ENCODE assay signal across 12 mouse cellular contexts in the genomic region with DNA sequence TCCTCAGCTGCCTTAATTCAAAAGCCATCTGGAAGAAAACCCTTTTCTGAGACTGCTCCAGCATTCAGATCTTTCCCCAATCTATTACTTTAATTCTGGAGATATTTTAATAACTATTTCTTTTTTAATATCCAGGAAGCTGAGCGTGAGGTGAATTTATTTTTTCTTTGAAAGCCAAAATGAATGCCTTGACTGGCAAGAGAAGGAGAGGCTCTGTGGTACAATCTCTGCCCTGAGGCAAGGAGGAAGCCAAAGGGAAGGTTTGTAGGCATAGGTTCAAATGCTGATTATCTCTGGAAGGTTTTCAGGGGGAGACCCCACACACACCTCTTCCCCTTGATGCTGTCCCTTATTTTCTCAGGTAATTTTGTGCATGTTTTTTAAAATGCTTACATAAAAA. TPM values are rescaled to one million over a fixed set of nuclear protein-coding genes. Genes with fewer than 3 reads are reported as not detected.
DNase-seq lines count a peak whose midpoint lies in the region; ATAC-seq lines count a peak whose summit lies in the region.
"Had no signal": no experiment of that assay in that cellular context is flagged by ENCODE, and none has a peak within 500 bp of the region (broad histone marks: within the 10 kb centered on the region; RNA-seq: fewer than 3 reads in every experiment).

No protein-coding gene starts in this region.

- H3K9me3 ChIP-seq in heart, embryonic 10.5 days = no peaks in the 10 kb centered on the region
- no peaks in the 10 kb centered on the region for H3K9me3 ChIP-seq in lung, embryonic 16.5 days (ENCODE audit: control insufficient read depth, low read length)
- H3K9me3 ChIP-seq in intestine, embryonic 15.5 days = no peaks in the 10 kb centered on the region
- H3K9me3 ChIP-seq in stomach, embryonic 16.5 days (replicated peaks; ENCODE audit: control insufficient read depth, low read length) = no peaks in the 10 kb centered on the region
- H3K9me3 ChIP-seq: embryonic facial prominence, embryonic 13.5 days; limb, embryonic 15.5 days had no signal

- H3K27me3 ChIP-seq in heart, embryonic 10.5 days (ENCODE audit: insufficient read depth, poor library complexity, severe bottlenecking) = peaks cover 96% of the 10 kb centered on the region
- peaks cover 33% of the 10 kb centered on the region for H3K27me3 ChIP-seq in lung, embryonic 16.5 days (ENCODE audit: control insufficient read depth, insufficient read depth, low read depth, low read length)
- H3K27me3 ChIP-seq in intestine, embryonic 15.5 days (replicated peaks) = peaks cover 28% of the 10 kb centered on the region
- no peaks in the 10 kb centered on the region for H3K27me3 ChIP-seq in stomach, embryonic 16.5 days (ENCODE audit: control insufficient read depth, insufficient read depth, low read length)

- no peak for DNase-seq in heart, embryonic 10.5 days (ENCODE audit: low spot score)
- DNase-seq in heart, postnatal 14 days = no peak
- DNase-seq in lung, adult 18-20 months = no peak
- no peak for DNase-seq in yolk sac, embryonic 10.5 days (ENCODE audit: low spot score)
- no peak for DNase-seq in right cerebral cortex, postnatal 25 days
- DNase-seq: thymus, postnatal 36 days had no signal

- no peak for ATAC-seq in lung, embryonic 16.5 days (ENCODE audit: low read depth)
- ATAC-seq in intestine, embryonic 15.5 days = no peak
- no peak for ATAC-seq in stomach, embryonic 16.5 days (ENCODE audit: insufficient read depth, low FRiP score)

- peak overlapping the region; percentile 96 for H3K4me2 ChIP-seq in lung, embryonic 16.5 days (ENCODE audit: low read depth, low read length)
- H3K4me2 ChIP-seq in intestine, embryonic 15.5 days (replicated peaks) = peak overlapping the region; percentile 71
- peak overlapping the region; percentile 65 for H3K4me2 ChIP-seq in stomach, embryonic 16.5 days (ENCODE audit: low read depth, low read length)
- H3K4me2 ChIP-seq: embryonic facial prominence, embryonic 13.5 days; limb, embryonic 15.5 days; midbrain, embryonic 11.5 days had no signal

- peak overlapping the region; percentile 76 for H3K27ac ChIP-seq in heart, embryonic 10.5 days
- H3K27ac ChIP-seq in lung, embryonic 16.5 days (ENCODE audit: low read length) = peak overlapping the region; percentile 96
- peak overlapping the region; percentile 78 for H3K27ac ChIP-seq in intestine, embryonic 15.5 days
- peak overlapping the region; percentile 94 for H3K27ac ChIP-seq in stomach, embryonic 16.5 days (ENCODE audit: low read length)
- H3K27ac ChIP-seq: embryonic facial prominence, embryonic 13.5 days; limb, embryonic 15.5 days had no signal

- intact Hi-C loops in heart, postnatal 14 days (cut with DNase I) = loop anchor here (5.0 kb wide), 1 partner anchor 985 kb away; no protein-coding TSS in a partner anchor

- peaks cover 46% of the 10 kb centered on the region for H3K4me1 ChIP-seq in heart, embryonic 10.5 days
- peaks cover 20% of the 10 kb centered on the region for H3K4me1 ChIP-seq in lung, embryonic 16.5 days (replicated peaks; ENCODE audit: control insufficient read depth, insufficient read depth, low read length)
- H3K4me1 ChIP-seq in intestine, embryonic 15.5 days (replicated peaks) = peaks cover 22% of the 10 kb centered on the region
- peaks cover 23% of the 10 kb centered on the region for H3K4me1 ChIP-seq in stomach, embryonic 16.5 days (ENCODE audit: control insufficient read depth, insufficient read depth, low read length)

- no peaks in the 10 kb centered on the region for H3K36me3 ChIP-seq in heart, embryonic 10.5 days
- H3K36me3 ChIP-seq in lung, embryonic 16.5 days (ENCODE audit: control insufficient read depth, insufficient read depth, low read length) = no peaks in the 10 kb centered on the region
- H3K36me3 ChIP-seq in intestine, embryonic 15.5 days = no peaks in the 10 kb centered on the region
- no peaks in the 10 kb centered on the region for H3K36me3 ChIP-seq in stomach, embryonic 16.5 days (ENCODE audit: control insufficient read depth, insufficient read depth, low read length)
- H3K36me3 ChIP-seq: embryonic facial prominence, embryonic 13.5 days had no signal

- 23% methylated on average over 1 of the region's 1 CpGs for WGBS in heart, embryonic 10.5 days
- WGBS in lung, embryonic 16.5 days = 31% methylated on average over 1 of the region's 1 CpGs
- WGBS in intestine, embryonic 15.5 days = 61% methylated on average over 1 of the region's 1 CpGs
- WGBS in stomach, embryonic 16.5 days = 38% methylated on average over 1 of the region's 1 CpGs

- H3K4me3 ChIP-seq in heart, embryonic 10.5 days = peak overlapping the region; percentile 58
- H3K4me3 ChIP-seq in lung, embryonic 16.5 days (ENCODE audit: low read length) = peak overlapping the region; percentile 37
- H3K4me3 ChIP-seq in intestine, embryonic 15.5 days (replicated peaks) = peak overlapping the region; percentile 14; the same call in 1 of the 2 replicates
- H3K4me3 ChIP-seq in stomach, embryonic 16.5 days (replicated peaks; ENCODE audit: low read length) = peak overlapping the region; percentile 61
- H3K4me3 ChIP-seq: embryonic facial prominence, embryonic 13.5 days; limb, embryonic 15.5 days had no signal

- H3K9ac ChIP-seq in lung, embryonic 16.5 days (ENCODE audit: low read length) = peak overlapping the region; percentile 80
- H3K9ac ChIP-seq in intestine, embryonic 15.5 days = peak overlapping the region; percentile 62
- peak overlapping the region; percentile 81 for H3K9ac ChIP-seq in stomach, embryonic 16.5 days (ENCODE audit: low read length)
- H3K9ac ChIP-seq: embryonic facial prominence, embryonic 13.5 days; limb, embryonic 15.5 days had no signal

RNA-seq across cellular contexts. Expression of gene Hoxa2, which starts 2.5 kb away (rescaled TPM):
- 4.3 and 10.3 TPM in 2 replicates for polyA plus RNA-seq in heart, embryonic 10.5 days (2016; fragmentation: Nextera tagmentation; extraction: Ambion mirVana)
- under 1 TPM; 0.24 to 0.76 TPM for total RNA-seq in heart, postnatal 14 days (2021)
- polyA plus RNA-seq in lung, embryonic 16.5 days (2015; fragmentation: Nextera tagmentation; extraction: Ambion mirVana) = 9.5 and 10.2 TPM in 2 replicates
- 7.4 and 8.6 TPM in 2 replicates for polyA plus RNA-seq in intestine, embryonic 15.5 days (2015; fragmentation: Nextera tagmentation; extraction: Ambion mirVana)
- 7.4 and 8.5 TPM in 2 replicates for polyA plus RNA-seq in stomach, embryonic 16.5 days (2015; fragmentation: Nextera tagmentation; extraction: Ambion mirVana)

RNA-seq across cellular contexts. Expression of gene Hoxa1, which starts 9.1 kb away (rescaled TPM):
- polyA plus RNA-seq in heart, embryonic 10.5 days (2016; fragmentation: Nextera tagmentation; extraction: Ambion mirVana) = 1.00 and 4.1 TPM in 2 replicates
- total RNA-seq in heart, postnatal 14 days (2021) = under 1 TPM; 0.15 to 0.22 TPM
- 1.4 and 1.6 TPM in 2 replicates for polyA plus RNA-seq in lung, embryonic 16.5 days (2015; fragmentation: Nextera tagmentation; extraction: Ambion mirVana)
- polyA plus RNA-seq in intestine, embryonic 15.5 days (2015; fragmentation: Nextera tagmentation; extraction: Ambion mirVana) = 0.86 and 1.2 TPM in 2 replicates
- 1.4 and 1.5 TPM in 2 replicates for polyA plus RNA-seq in stomach, embryonic 16.5 days (2015; fragmentation: Nextera tagmentation; extraction: Ambion mirVana)

RNA-seq across cellular contexts. Expression of gene 5730596B20Rik, which starts 10.1 kb away (rescaled TPM):
- 0.07 and 1.5 TPM in 2 replicates for polyA plus RNA-seq in heart, embryonic 10.5 days (2016; fragmentation: Nextera tagmentation; extraction: Ambion mirVana)
- total RNA-seq in heart, postnatal 14 days (2021) = under 1 TPM; 0.17 to 0.20 TPM
- 2.4 and 2.5 TPM in 2 replicates for polyA plus RNA-seq in lung, embryonic 16.5 days (2015; fragmentation: Nextera tagmentation; extraction: Ambion mirVana)
- polyA plus RNA-seq in intestine, embryonic 15.5 days (2015; fragmentation: Nextera tagmentation; extraction: Ambion mirVana) = 1.9 and 2.0 TPM in 2 replicates
- polyA plus RNA-seq in stomach, embryonic 16.5 days (2015; fragmentation: Nextera tagmentation; extraction: Ambion mirVana) = 2.1 and 2.6 TPM in 2 replicates
- polyA plus RNA-seq: midbrain, embryonic 11.5 days had no signal

RNA-seq across cellular contexts. Expression of gene Hoxa4, which starts 24.4 kb away (rescaled TPM):
- 0.17 and 1.4 TPM in 2 replicates for polyA plus RNA-seq in heart, embryonic 10.5 days (2016; fragmentation: Nextera tagmentation; extraction: Ambion mirVana)
- total RNA-seq in heart, postnatal 14 days (2021) = under 1 TPM; 0.44 to 0.62 TPM
- polyA plus RNA-seq in lung, embryonic 16.5 days (2015; fragmentation: Nextera tagmentation; extraction: Ambion mirVana) = 2.4 and 2.7 TPM in 2 replicates
- polyA plus RNA-seq in intestine, embryonic 15.5 days (2015; fragmentation: Nextera tagmentation; extraction: Ambion mirVana) = 3.7 and 4.5 TPM in 2 replicates
- 2.5 and 2.8 TPM in 2 replicates for polyA plus RNA-seq in stomach, embryonic 16.5 days (2015; fragmentation: Nextera tagmentation; extraction: Ambion mirVana)
- polyA plus RNA-seq: midbrain, embryonic 11.5 days had no signal

RNA-seq across cellular contexts. Expression of gene Hoxa5, which starts 37.2 kb away (rescaled TPM):
- 0.58 and 6.0 TPM in 2 replicates for polyA plus RNA-seq in heart, embryonic 10.5 days (2016; fragmentation: Nextera tagmentation; extraction: Ambion mirVana)
- total RNA-seq in heart, postnatal 14 days (2021) = 1 to 10 TPM; 1.4 to 2.1 TPM
- 32.3 and 36.3 TPM in 2 replicates for polyA plus RNA-seq in lung, embryonic 16.5 days (2015; fragmentation: Nextera tagmentation; extraction: Ambion mirVana)
- polyA plus RNA-seq in intestine, embryonic 15.5 days (2015; fragmentation: Nextera tagmentation; extraction: Ambion mirVana) = 22.9 and 25.1 TPM in 2 replicates
- polyA plus RNA-seq in stomach, embryonic 16.5 days (2015; fragmentation: Nextera tagmentation; extraction: Ambion mirVana) = 8.8 and 11.0 TPM in 2 replicates
- polyA plus RNA-seq: midbrain, embryonic 11.5 days had no signal
